Mouse (Mus musculus): ENCODE measurements at regions not wholly inside any gene's neighbourhood (a gene's known extent, or its start where the extent isn't known, plus 50 kb on each side); places are given as distances from the start of the nearest gene placed in this dataset.

- TF ChIP-seq CTCF (IDR thresholded peaks at IDR 0.05; ENCODE audit: insufficient read depth, low read depth, low read length) (no peak), POLR2A (IDR thresholded peaks at IDR 0.05; ENCODE audit: insufficient read depth, low read depth, low read length) (no peak)
Measured at GRCm38 (mm10) chr4:95148665-95149064, 96.6 kb upstream of the Jun start.

Data from olfactory bulb, adult 2 months (tissue).